Comparison of ENCODE assay signal across 9 mouse cellular contexts in the genomic region with DNA sequence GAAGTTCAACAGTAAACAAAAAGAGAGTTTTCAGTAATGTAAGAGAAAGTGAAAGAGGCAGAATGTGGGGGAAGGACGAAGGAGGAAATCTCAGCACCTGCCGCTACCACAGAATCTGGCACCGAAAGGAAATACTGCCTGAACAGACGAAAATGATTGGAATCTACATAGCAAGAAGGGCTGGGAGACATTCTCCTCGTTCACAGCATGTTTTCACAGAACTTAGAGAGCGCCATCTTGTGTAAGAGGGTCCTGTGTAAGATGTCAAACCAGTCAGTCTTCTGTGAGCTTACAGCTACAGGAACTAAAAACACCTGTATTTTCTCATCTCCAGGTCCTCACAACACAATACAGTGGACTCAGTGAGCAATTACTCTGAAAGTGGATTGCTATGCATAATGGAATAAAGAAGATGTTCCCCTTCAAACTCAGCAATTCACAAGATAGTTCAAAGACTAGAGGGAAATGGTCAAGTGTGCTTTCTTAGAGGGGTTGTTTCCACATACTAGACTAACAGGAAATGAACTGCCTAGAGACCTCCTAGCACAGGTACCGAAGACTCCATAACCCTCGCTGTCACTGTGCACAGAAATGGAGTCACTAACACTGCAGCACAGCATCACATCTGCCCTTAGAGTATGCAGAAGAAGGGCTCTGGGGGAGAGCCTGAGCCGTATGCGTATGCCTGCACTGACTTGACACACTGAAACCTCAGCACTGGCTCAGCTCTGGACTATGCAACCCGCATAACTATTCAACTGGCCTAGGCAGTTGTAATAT. TPM values are rescaled to one million over a fixed set of nuclear protein-coding genes. Genes with fewer than 3 reads are reported as not detected.
DNase-seq lines count a peak whose midpoint lies in the region; ATAC-seq and TF ChIP-seq lines count a peak whose summit lies in the region.
"Had no signal": no experiment of that assay in that cellular context is flagged by ENCODE, and none has a peak within 500 bp of the region (broad histone marks: within the 10 kb centered on the region; RNA-seq: fewer than 3 reads in every experiment).

No protein-coding gene starts in this region.

- no peak overlapping the region for H3K4me3 ChIP-seq in liver, postnatal 0 days (ENCODE audit: low read depth, low read length)
- H3K4me3 ChIP-seq in liver, embryonic 11.5 days (ENCODE audit: low read depth, low read length) = no peak overlapping the region
- 0 out of 2 replicates have a peak overlapping the region, but pooled peaks have one; percentile 13 for H3K4me3 ChIP-seq in cortical plate, adult 2 months (ENCODE audit: insufficient read depth, low read length)
- H3K4me3 ChIP-seq in left cerebral cortex, adult 2 months = no peak overlapping the region

- no peak overlapping the region for H3K27ac ChIP-seq in liver, postnatal 0 days (ENCODE audit: low read depth)
- H3K27ac ChIP-seq in liver, embryonic 11.5 days (ENCODE audit: low read depth, low read length) = no peak overlapping the region
- no peak overlapping the region for H3K27ac ChIP-seq in cortical plate, adult 2 months (ENCODE audit: insufficient read depth, low read length)
- no peak overlapping the region for H3K27ac ChIP-seq in left cerebral cortex, adult 2 months

- peaks cover 6% of the 10 kb centered on the region for H3K4me1 ChIP-seq in liver, postnatal 0 days (ENCODE audit: insufficient read depth)
- peaks cover 3% of the 10 kb centered on the region for H3K4me1 ChIP-seq in liver, embryonic 11.5 days (replicated peaks; ENCODE audit: control insufficient read depth, insufficient read depth, low read length)
- peaks cover 5% of the 10 kb centered on the region; the same call in 1 of the 2 replicates for H3K4me1 ChIP-seq in cortical plate, adult 2 months (ENCODE audit: control insufficient read depth, insufficient read depth, low read length)

- WGBS in liver, postnatal 0 days (ENCODE audit: insufficient replicate concordance) = 50% methylated on average over 11 of the region's 11 CpGs
- 60% methylated on average over 11 of the region's 11 CpGs for WGBS in liver, embryonic 11.5 days

- DNase-seq in embryo, embryonic 11 days = peak; percentile 19
- DNase-seq in embryo, embryonic 10.5 days (ENCODE audit: low spot score) = no peak
- DNase-seq in liver, postnatal 0 days = no peak
- no peak for DNase-seq in liver, embryonic 11.5 days (ENCODE audit: low spot score)
- DNase-seq in cerebellum, postnatal 4 days (ENCODE audit: low spot score in 2 of 2) = no peak
- DNase-seq in left cerebral cortex, adult 2 months (ENCODE audit: extremely low spot score in 1 of 2, low spot score in 2 of 2) = no peak
- DNase-seq: gastrocnemius, postnatal 14 days had no signal

- intact Hi-C loops in left cerebral cortex, adult 2 months (cut with DNase I) = no loop called here

- H3K9me3 ChIP-seq in liver, postnatal 0 days (ENCODE audit: low read length) = no peaks in the 10 kb centered on the region
- no peaks in the 10 kb centered on the region for H3K9me3 ChIP-seq in liver, embryonic 11.5 days (ENCODE audit: control insufficient read depth, low read length)

- peak; percentile 38 for TF ChIP-seq CTCF in liver, postnatal 0 days (IDR thresholded peaks at IDR 0.05; ENCODE audit: low read depth)
- 0 out of 2 replicates have a peak, but pooled peaks have one; percentile 2 for TF ChIP-seq CTCF in cortical plate, adult 2 months (IDR thresholded peaks at IDR 0.05; ENCODE audit: extremely low read depth, insufficient read depth, low read length)
- no peak; the same call in 1 of the 2 replicates for TF ChIP-seq CTCF in left cerebral cortex, adult 2 months (IDR thresholded peaks at IDR 0.05)

- no peaks in the 10 kb centered on the region for H3K27me3 ChIP-seq in liver, postnatal 0 days (ENCODE audit: insufficient read depth, low read length)
- no peaks in the 10 kb centered on the region for H3K27me3 ChIP-seq in liver, embryonic 11.5 days (replicated peaks; ENCODE audit: control insufficient read depth, insufficient read depth, low read length)

- H3K9ac ChIP-seq in liver, postnatal 0 days (replicated peaks) = no peak overlapping the region
- H3K9ac ChIP-seq in liver, embryonic 11.5 days (ENCODE audit: low read depth, low read length) = no peak overlapping the region

- H3K4me2 ChIP-seq in liver, postnatal 0 days (ENCODE audit: low read depth, low read length) = peak overlapping the region; percentile 36; the same call in 1 of the 2 replicates
- H3K4me2 ChIP-seq in liver, embryonic 11.5 days = no peak overlapping the region

- no peaks in the 10 kb centered on the region for H3K36me3 ChIP-seq in liver, postnatal 0 days (replicated peaks; ENCODE audit: insufficient read depth, low read length)
- H3K36me3 ChIP-seq in liver, embryonic 11.5 days (ENCODE audit: control insufficient read depth, insufficient read depth, low read length) = no peaks in the 10 kb centered on the region

- no peak for TF ChIP-seq EP300 in liver, postnatal 0 days (IDR thresholded peaks at IDR 0.05; ENCODE audit: low read depth)

- ATAC-seq in liver, postnatal 0 days = no peak
- no peak for ATAC-seq in liver, embryonic 11.5 days (replicated peaks; ENCODE audit: low FRiP score)
- peak; percentile 33; the same call in 1 of the 2 replicates for ATAC-seq in neutrophil, adult 5-6 weeks (ENCODE audit: extremely low read depth, insufficient number of reproducible peaks, low FRiP score, poor library complexity, severe bottlenecking)

- no peak for TF ChIP-seq POLR2A in cortical plate, adult 2 months (IDR thresholded peaks at IDR 0.05; ENCODE audit: extremely low read depth, insufficient read depth, low read length)

RNA-seq across cellular contexts. Expression of gene Vps13a, which starts 7.3 kb away (rescaled TPM):
- polyA plus RNA-seq in liver, postnatal 0 days (2015; fragmentation: Nextera tagmentation; extraction: Ambion mirVana) = 5.4 and 6.2 TPM in 2 replicates
- polyA plus RNA-seq in liver, embryonic 11.5 days (2014; fragmentation: Nextera tagmentation; extraction: Ambion mirVana) = 14.1 and 19.4 TPM in 2 replicates
- 47.1 and 50.8 TPM in 2 replicates for polyA plus RNA-seq in cortical plate, adult 2 months (2012; rRNA removed)
- 100 and 111 TPM in 2 replicates for total RNA-seq in neutrophil, adult 5-6 weeks (2017)
- 10 to 100 TPM; 83.8 to 86.7 TPM for total RNA-seq in left cerebral cortex, adult 2 months (2021)
